Mouse (Mus musculus) testis, adult 2 months (tissue): ENCODE results near the gene Olfr519.

Experiments
- CTCF ChIP-seq: fragments of 200-500 bp; IDR thresholded peaks from 2 replicates; pipeline ENCODE4 v1.5.1; 2012; ENCODE audit warnings: low read depth, mild to moderate bottlenecking, inconsistent platforms, low read length, moderate library complexity; ENCODE audit not compliant: control insufficient read depth, insufficient read depth, insufficient replicate concordance
- POLR2A ChIP-seq: fragments of 200-500 bp; IDR thresholded peaks from 2 replicates; pipeline ENCODE4 v1.6.1; 2012; ENCODE audit warnings: low read depth, mild to moderate bottlenecking, inconsistent platforms, low read length, moderate library complexity; ENCODE audit not compliant: control insufficient read depth

DNA sequence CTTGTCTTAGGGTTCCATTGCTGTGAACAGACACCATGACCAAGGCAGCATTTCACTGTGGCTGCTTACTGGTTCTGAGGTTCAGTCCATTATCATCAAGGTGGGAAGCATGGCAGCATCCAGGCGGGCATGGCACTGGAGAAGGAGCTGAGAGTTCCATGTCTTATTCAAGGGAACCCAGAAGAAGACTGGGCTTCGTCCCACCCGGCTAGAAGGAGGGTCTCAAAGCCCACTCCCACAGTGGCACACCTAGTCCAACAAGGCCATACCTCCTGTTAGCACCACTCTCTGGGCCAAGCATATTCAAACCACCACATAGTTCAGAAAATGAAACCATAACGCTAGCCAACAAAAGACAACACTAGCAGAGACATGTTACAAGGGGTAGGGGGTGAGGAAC lies 42.4 kb upstream of the Olfr519 start:
- no peak for TF ChIP-seq CTCF
- TF ChIP-seq POLR2A, result no peak
